Mouse (Mus musculus): ENCODE data around the gene Dcbld2.

Dcbld2 gene

GRCm38 (mm10) chr16:58487861-58488260 lies 79.6 kb downstream of the Dcbld2 start:
- DNase-seq (ENCODE audit: low spot score in 2 of 2) = no peak

GRCm38 (mm10) chr16:58496791-58497190 lies 88.5 kb downstream of the Dcbld2 start:
- no peak for DNase-seq (ENCODE audit: low spot score in 2 of 2)

DNA sequence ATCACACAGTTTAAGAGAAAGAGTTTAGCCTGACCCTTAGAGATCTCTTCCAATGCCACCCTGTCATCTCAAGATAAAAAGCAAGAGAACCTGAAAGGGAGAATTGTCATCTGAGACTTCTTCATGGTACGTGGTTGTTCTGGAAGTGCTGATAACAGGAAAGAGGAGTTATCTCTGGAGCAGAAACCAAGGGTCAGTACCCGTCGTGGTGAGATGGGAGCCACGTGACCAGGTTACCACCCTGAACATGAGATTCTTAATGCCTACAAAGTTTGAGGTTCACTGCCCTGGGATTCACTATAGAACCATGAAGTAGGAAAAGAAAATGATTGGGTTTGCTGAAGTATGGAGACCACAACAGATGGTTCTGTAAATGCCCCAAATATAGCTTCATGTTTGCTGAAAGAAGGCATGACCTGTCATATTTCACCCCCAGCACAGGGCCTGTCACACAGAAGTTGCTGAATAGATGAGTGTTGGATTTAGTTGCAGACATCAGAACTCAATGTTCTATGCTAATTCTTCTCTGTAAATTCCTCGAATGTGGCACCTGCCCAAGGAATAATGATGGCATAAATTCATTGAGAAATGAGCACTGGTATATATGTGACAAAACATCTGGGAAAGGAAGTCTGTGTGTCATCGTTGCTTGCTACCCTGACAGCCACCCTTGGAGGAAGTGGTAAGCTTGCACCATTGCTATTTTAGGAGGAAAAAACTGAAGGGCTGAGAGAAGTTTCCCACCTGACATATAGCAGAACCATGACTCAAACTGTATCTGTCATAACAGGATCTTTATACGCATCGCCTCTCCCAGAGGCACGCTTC lies 89.9 kb downstream of the Dcbld2 start:
- DNase-seq (ENCODE audit: low spot score in 2 of 2) = no peak

DNA sequence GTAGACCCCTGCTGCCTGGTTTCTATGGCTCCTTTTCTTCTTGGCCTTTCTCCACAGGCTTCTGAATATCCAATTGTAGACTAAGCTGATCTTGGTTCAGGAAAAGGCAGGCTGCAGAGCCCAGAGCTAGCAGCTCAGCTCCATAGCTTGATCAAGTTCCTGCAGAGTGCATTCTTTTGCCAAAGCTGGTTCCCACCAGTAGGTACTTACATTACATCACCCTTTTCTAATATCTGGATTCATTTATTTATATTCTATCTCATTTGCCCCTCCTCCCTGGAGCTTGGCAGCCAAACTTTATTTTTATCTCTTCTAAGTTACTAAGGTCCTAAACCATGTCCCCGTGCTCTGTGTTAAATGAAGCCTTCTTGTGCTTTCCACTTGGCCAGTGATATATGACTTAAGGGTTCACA lies 90.9 kb downstream of the Dcbld2 start:
- DNase-seq (ENCODE audit: low spot score in 2 of 2) = no peak

DNA sequence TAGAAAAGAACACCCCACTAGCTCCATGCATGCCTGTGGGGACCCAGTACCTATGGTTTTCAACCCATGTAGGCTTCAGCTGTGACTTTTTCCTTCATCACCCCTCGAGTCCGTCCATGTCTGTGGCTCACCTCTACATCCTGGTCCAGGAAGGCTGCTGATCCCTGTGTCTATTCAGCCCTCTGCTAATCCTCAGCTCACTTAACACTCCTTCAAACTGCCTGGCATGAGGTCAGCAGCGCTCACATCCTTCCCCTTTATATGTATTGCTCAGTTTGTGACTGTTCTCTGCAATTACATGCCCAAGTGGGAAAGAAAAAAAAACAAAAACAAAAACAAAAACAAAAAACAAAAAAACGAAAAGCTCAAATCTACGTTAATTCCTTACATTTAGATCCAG lies 91.4 kb downstream of the Dcbld2 start:
- no peak for DNase-seq (ENCODE audit: low spot score in 2 of 2)

GRCm38 (mm10) chr16:58501760-58502301 lies 93.6 kb downstream of the Dcbld2 start:
- DNase-seq (ENCODE audit: low spot score in 2 of 2) = no peak

DNA sequence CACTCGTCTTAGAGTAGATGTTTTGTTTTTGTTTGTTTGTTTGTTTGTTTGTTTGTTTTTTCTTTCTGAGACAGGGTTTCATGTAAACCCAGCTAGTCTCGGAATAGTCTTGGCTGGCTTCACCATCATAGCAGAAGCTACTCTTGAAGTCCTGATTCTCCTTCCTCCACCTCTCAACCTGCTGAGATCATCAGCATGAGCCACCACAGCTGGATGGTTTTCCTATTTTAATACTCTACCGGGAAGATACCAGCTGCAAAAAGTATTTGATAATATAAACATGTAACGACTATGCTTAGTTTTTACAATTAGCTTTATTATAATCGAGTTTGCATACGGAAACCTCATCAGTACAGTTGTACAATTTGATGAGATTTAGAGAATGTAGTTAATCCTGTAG lies 94.3 kb downstream of the Dcbld2 start:
- DNase-seq (ENCODE audit: low spot score in 2 of 2) = no peak

DNA sequence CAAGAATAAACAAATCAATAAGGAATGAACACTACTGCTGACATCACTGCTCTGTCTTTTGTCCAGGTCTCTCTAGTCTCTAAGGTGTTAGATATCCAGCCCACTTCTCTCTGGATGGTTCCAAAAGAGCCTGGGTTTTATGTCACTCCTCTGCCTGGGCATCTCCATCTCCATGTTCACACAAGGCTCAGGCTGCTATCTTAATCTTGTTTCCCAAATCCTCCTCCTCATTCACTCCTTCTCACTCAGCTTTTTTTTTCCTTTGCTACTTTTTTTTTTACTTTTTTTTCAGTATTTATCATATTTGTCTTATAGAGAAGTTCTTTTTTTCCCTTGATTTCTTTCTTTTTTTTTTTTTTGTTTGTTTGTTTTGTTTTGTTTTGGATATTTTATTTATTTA lies 96.7 kb downstream of the Dcbld2 start:
- DNase-seq (ENCODE audit: low spot score in 2 of 2) = no peak

GRCm38 (mm10) chr16:58512181-58512761 lies 104.0 kb downstream of the Dcbld2 start:
- no peak for DNase-seq (ENCODE audit: low spot score in 2 of 2)

DNA sequence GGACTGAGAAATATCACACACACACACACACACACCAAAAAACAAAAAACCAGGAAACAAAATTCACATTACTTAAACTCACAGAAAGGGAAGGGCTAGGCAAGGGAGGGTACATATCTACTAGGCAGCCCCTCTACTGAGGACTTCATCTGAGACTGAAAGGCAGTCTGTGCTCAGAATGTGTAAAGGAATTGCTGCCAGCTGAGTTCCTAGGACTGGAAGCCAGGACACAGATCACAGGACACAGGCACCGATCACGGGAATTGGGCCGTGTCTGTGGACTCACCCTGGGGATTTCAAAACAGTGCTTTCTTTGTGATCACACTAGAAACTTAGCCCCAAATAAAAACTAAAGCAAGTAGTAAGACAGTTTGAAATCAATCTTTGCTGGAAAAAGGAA lies 104.6 kb downstream of the Dcbld2 start:
- no peak for DNase-seq (ENCODE audit: low spot score in 2 of 2)

- DNase-seq (ENCODE audit: low spot score in 2 of 2) = no peak
Measured at GRCm38 (mm10) chr16:58513755-58514154, 105.5 kb downstream of the Dcbld2 start.

DNA sequence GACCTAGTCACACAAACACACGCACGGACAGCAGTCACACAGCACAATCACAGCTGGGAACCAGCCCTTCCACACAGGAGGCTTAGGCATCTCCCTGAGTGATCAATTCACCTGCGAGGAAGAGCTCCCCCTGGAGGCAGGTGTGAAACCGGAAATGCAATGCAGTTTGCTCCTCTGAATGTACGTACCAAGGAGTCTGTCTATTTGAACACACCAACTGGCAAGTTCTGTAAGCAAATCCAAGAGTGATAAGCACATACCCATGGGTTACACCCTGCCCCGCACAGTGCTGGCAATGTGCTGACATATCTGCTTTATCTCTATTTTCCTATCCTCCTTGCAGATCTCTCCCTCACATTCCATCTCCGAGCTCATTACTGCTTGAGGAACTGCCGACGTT lies 106.3 kb downstream of the Dcbld2 start:
- no peak for DNase-seq (ENCODE audit: low spot score in 2 of 2)

GRCm38 (mm10) chr16:58516161-58516560 lies 107.9 kb downstream of the Dcbld2 start:
- no peak for DNase-seq (ENCODE audit: low spot score in 2 of 2)

- DNase-seq (ENCODE audit: low spot score in 2 of 2) = no peak
Measured at GRCm38 (mm10) chr16:58516960-58517798, 108.9 kb downstream of the Dcbld2 start.

Data from cerebellum, postnatal 4 days (tissue).